Mouse (Mus musculus): Measurements from ENCODE around the gene Jtb.
"Not testable (repeated sequence)": the region's sequence is repeated elsewhere in the genome, so short reads cannot be mapped to it uniquely, and the experiment has no call there.

The Jtb gene

DNA sequence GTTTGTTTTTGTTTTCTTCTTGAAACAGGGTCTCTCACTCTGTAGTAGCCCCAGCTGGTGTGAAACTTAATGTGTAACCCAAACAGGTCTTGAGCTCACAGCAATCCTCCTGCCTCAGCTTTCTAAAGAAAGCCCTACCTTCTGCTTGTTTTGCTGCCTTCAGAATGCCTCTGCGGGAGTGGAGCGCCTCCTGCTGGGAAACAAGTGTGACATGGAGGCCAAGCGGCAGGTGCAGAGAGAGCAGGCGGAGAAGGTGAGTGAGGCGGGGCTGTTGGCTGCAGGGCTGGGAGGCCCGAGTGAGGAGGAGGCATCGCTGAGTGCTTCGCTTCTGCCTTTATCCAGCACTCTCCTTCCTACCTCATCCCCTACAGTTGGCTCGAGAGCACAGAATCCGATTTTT is 7.1 kb upstream of the Jtb start:
- no peak for DNase-seq

DNA sequence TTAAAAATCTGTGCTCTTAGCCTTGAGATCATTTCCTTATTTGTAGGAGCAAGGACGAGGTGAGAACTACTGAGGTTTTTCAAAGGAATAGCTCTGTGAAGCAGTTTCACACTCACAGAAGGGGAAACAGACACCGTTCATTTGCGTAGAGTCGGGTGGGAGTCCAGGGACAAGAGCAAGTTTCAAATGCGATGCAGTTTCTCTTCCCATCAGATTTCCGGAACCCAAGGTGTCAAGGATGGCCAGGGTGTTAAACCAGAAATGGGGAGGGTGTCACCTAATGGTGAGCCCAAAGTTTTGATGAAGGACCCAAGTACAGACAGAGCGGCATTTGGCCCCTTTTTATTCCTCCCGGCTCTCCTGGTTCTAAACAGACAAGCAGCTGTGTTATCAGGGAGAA is 322 bp upstream of the Jtb start:
- DNase-seq, result no peak

DNA sequence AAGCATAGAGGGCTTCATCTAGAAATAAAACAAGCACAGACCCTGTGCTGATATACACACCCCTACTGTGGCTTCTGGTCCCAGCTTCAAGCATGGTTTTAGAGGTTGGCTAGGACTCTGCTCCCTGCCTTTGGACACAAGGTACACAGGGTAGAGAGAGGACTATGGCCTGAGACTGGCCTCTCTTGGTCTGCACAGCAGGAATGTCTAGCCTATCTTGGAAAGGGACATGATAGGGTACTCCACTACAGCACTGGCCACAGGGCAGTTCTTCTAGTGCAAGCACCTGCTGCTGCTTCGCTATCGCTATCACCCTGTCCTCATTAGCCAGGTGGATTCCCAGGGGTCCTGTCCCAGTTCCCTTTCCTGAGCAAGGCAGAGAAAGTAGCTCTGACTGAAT is 9.9 kb downstream of the Jtb start:
- DNase-seq, result no peak

- DNase-seq, result no peak
Observed at GRCm38 (mm10) chr3:90241669-90242358, 10.4 kb downstream of the Jtb start.

- peak; percentile 66 to 79 for DNase-seq
Observed at GRCm38 (mm10) chr3:90242984-90243775, 11.8 kb downstream of the Jtb start, which contains the start of gene Creb3l4. Creb3l4 (minus strand) TSS chr3:90243512.

GRCm38 (mm10) chr3:90245406-90245805 is 14.0 kb downstream of the Jtb start:
- no peak for DNase-seq

- no peak for DNase-seq
Observed at GRCm38 (mm10) chr3:90247630-90247959, 16.2 kb downstream of the Jtb start.

- DNase-seq, result peak; percentile 96
Observed at GRCm38 (mm10) chr3:90247960-90248745, 16.8 kb downstream of the Jtb start, which contains the start of gene Slc39a1. Slc39a1 (plus strand) TSS chr3:90248172.

GRCm38 (mm10) chr3:90248746-90249100 is 17.3 kb downstream of the Jtb start:
- DNase-seq, result peak; percentile 49 to 60

DNA sequence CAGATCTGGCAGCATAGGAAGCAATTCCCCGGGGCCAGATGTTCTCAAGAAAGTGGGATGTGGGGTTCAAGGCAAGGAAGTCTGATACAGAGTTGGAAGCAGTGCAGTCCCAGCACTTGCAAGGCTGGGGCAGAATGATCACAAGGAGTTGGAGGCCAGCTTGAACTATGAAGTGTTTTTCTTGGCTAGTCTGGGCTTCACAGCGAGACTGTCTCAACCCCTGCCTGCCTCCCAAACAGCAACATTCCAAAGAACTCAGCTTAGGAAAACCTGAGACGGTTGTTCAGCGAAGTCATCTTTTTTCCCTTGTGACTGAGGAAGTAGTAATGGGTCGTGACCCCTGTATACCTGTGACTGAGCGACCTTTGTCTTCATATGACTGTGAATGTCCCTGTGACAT is 19.4 kb downstream of the Jtb start:
- DNase-seq, result no peak

GRCm38 (mm10) chr3:90251731-90252226 is 20.4 kb downstream of the Jtb start:
- not testable (repeated sequence) for DNase-seq

DNA sequence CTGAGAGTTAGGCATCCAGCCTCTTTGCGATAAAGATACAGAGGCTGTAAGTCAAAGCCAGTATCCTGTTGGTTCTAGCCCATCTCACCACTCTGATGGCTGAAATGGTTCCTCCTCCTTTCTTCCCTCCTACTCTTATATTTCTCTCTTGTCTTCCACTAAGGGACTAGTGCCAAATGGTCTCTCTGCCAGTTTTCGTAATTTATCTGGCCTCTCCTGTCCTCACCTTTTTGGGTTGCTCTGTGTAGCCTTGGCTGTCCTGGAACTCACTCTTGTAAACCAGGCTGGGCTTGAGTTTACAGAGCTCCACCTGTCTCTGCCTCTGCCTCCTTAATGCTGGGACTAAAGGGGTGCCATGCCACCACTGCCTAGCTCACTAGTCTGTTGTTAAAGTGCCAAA is 21.3 kb downstream of the Jtb start:
- not testable (repeated sequence) for DNase-seq

GRCm38 (mm10) chr3:90253174-90253573 is 21.8 kb downstream of the Jtb start:
- DNase-seq, result not testable (repeated sequence)

GRCm38 (mm10) chr3:90253653-90254418 is 22.4 kb downstream of the Jtb start, which contains the start of gene Crtc2:
Crtc2 (plus strand) TSS chr3:90254163.
- DNase-seq, result peak; percentile 98

- no peak for DNase-seq
Observed at GRCm38 (mm10) chr3:90254419-90255193, 23.2 kb downstream of the Jtb start.

DNA sequence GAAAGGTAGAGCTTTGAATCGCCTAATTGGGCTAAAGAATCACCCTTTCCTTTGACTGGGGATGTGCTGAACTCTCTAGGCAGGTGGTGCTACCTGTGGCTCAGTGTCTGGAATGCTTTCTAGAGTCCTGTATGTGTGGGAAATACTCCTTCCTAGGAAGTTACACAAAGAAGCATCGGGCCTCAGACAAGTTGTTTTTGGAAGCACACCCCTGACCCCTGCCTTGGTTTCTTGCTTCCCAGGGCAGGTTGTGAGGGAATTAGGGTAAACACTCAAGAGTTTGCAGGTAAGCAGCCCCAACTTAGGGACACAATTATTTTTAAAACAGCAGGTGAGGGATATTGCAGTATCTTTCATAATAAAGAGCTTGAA is 23.8 kb downstream of the Jtb start:
- DNase-seq, result no peak

- no peak for DNase-seq
Observed at GRCm38 (mm10) chr3:90255784-90256353, 24.5 kb downstream of the Jtb start.

DNA sequence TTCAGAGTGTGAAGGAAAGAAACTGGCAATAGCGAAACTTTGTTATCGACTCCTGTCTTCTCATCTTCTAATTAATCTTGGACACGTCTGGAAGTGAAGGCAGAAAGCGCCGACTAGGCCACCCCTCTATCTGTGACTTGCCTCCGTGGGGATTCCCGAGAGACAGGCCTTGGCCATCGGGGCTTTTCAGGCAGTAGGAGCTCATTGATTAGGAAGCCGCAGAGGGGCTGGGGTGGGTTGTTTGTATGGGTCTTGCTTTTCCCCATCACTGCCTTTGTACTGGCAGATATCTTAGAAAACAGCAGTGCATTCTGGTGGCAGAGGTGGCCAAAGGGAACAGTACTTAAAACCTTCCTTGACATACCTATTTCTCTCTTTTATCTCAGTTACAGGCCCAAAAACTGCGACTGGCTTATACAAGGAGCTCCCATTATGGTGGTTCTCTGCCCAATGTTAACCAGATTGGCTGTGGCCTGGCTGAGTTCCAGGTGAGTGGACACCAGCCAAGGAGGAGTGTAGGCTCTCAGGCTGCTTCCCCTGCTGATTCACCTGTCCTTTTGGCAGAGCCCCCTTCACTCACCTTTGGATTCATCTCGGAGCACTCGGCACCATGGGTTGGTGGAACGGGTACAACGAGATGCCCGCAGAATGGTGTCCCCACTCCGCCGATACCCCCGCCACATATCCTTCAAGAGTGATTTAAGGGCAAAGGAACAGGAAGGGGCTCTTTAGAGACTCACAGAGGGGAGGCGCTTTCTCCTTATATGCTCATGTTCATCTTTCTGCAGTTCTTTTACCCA is 25.5 kb downstream of the Jtb start:
- no peak for DNase-seq

- no peak for DNase-seq
Observed at GRCm38 (mm10) chr3:90258521-90258920, 27.1 kb downstream of the Jtb start.

- DNase-seq, result no peak
Observed at GRCm38 (mm10) chr3:90263121-90263771, 31.8 kb downstream of the Jtb start.

All from lung, adult 18-20 months (tissue).